Mouse (Mus musculus) telencephalon, adult 2 months (tissue): ENCODE measurements at regions not wholly inside any gene's neighbourhood (a gene's known extent, or its start where the extent isn't known, plus 50 kb on each side); places are given as distances from the start of the nearest gene placed in this dataset.

Source experiments
- DNase-seq: peaks from one replicate; pipeline ENCODE4 v3.0.0-alpha.2; 2011; ENCODE audit warnings: low read depth, low spot score

- DNase-seq = no peak
These were observed 484.8 kb downstream of the Pcdh17 start for GRCm38 (mm10) chr14:84928161-84928560.

- DNase-seq = peak; percentile 28
These were observed 490.7 kb downstream of the Pcdh17 start for GRCm38 (mm10) chr14:84934094-84934493.

- DNase-seq = no peak
These were observed 511.9 kb downstream of the Pcdh17 start for GRCm38 (mm10) chr14:84955300-84955699.

GRCm38 (mm10) chr14:84987764-84988163 lies 544.4 kb downstream of the Pcdh17 start:
- DNase-seq = no peak

GRCm38 (mm10) chr14:85012384-85012783 lies 569.0 kb downstream of the Pcdh17 start:
- DNase-seq = no peak
